ENCODE assay signal across 7 mouse cellular contexts in genomic region chr13:83603373-83604265, GRCm38 (mm10).
DNase-seq lines count a peak whose midpoint lies in the region; ATAC-seq lines count a peak whose summit lies in the region.

No protein-coding gene starts in this region.

- no peak overlapping the region for H3K4me3 ChIP-seq in neural tube, embryonic 13.5 days
- H3K4me3 ChIP-seq in neural tube, embryonic 15.5 days (replicated peaks), result no peak overlapping the region
- H3K4me3 ChIP-seq in limb, embryonic 15.5 days, result no peak overlapping the region

- WGBS in neural tube, embryonic 13.5 days, result 25% methylated on average over 5 of the region's 7 CpGs
- WGBS in neural tube, embryonic 15.5 days, result 46% methylated on average over 7 of the region's 7 CpGs
- 17% methylated on average over 7 of the region's 7 CpGs for WGBS in limb, embryonic 15.5 days

- no peak overlapping the region for H3K9ac ChIP-seq in neural tube, embryonic 13.5 days
- H3K9ac ChIP-seq in neural tube, embryonic 15.5 days (replicated peaks), result no peak overlapping the region
- H3K9ac ChIP-seq in limb, embryonic 15.5 days, result no peak overlapping the region

- no peaks in the 10 kb centered on the region for H3K27me3 ChIP-seq in neural tube, embryonic 13.5 days
- no peaks in the 10 kb centered on the region for H3K27me3 ChIP-seq in neural tube, embryonic 15.5 days (replicated peaks)
- no peaks in the 10 kb centered on the region for H3K27me3 ChIP-seq in limb, embryonic 15.5 days

- H3K27ac ChIP-seq in neural tube, embryonic 13.5 days (replicated peaks), result 0 out of 2 replicates have a peak overlapping the region, but pooled peaks have one; percentile 18
- H3K27ac ChIP-seq in neural tube, embryonic 15.5 days (replicated peaks), result no peak overlapping the region
- peak overlapping the region; percentile 81 for H3K27ac ChIP-seq in limb, embryonic 15.5 days

- peak; percentile 25 for DNase-seq in cerebellum, adult 9-11 months
- DNase-seq in heart, adult 8-10 months (ENCODE audit: low spot score), result peak; percentile 82
- peak; percentile 60 for DNase-seq in skeletal muscle tissue, adult 2 months (ENCODE audit: low read depth, low spot score)
- DNase-seq in urinary bladder, postnatal 36 days (ENCODE audit: low spot score in 2 of 2), result no peak

- no peak overlapping the region for H3K4me2 ChIP-seq in neural tube, embryonic 13.5 days
- H3K4me2 ChIP-seq in neural tube, embryonic 15.5 days, result no peak overlapping the region
- no peak overlapping the region for H3K4me2 ChIP-seq in limb, embryonic 15.5 days

- peaks cover 19% of the 10 kb centered on the region for H3K4me1 ChIP-seq in neural tube, embryonic 13.5 days (replicated peaks)
- H3K4me1 ChIP-seq in neural tube, embryonic 15.5 days, result peaks cover 12% of the 10 kb centered on the region
- peaks cover 12% of the 10 kb centered on the region; the same call in 1 of the 2 replicates for H3K4me1 ChIP-seq in limb, embryonic 15.5 days

- H3K36me3 ChIP-seq in neural tube, embryonic 13.5 days, result no peaks in the 10 kb centered on the region
- no peaks in the 10 kb centered on the region for H3K36me3 ChIP-seq in neural tube, embryonic 15.5 days
- no peaks in the 10 kb centered on the region for H3K36me3 ChIP-seq in limb, embryonic 15.5 days

- H3K9me3 ChIP-seq in neural tube, embryonic 13.5 days, result no peaks in the 10 kb centered on the region
- H3K9me3 ChIP-seq in neural tube, embryonic 15.5 days (replicated peaks), result no peaks in the 10 kb centered on the region
- H3K9me3 ChIP-seq in limb, embryonic 15.5 days, result no peaks in the 10 kb centered on the region

- no peak for ATAC-seq in neural tube, embryonic 13.5 days (ENCODE audit: low read depth)
- ATAC-seq in neural tube, embryonic 15.5 days (ENCODE audit: low FRiP score), result no peak
- ATAC-seq in limb, embryonic 15.5 days (ENCODE audit: insufficient number of reproducible peaks, low FRiP score, low TSS enrichment, low read depth), result peak; percentile 74; the same call in 1 of the 2 replicates

Comparison
In these comparisons a context has a peak if more than half of its experiments do, and no peak if none do; other contexts are left out.
1. DNase-seq: peak in cerebellum, adult 9-11 months (single experiment), heart, adult 8-10 months (single experiment) and skeletal muscle tissue, adult 2 months (single experiment); none in urinary bladder, postnatal 36 days (0 of 2).